Mouse (Mus musculus): ENCODE data around the gene Glis3.
A peak's percentile ranks its signal among the peaks of the same experiment; 100 is the strongest.

Glis3 gene

DNA sequence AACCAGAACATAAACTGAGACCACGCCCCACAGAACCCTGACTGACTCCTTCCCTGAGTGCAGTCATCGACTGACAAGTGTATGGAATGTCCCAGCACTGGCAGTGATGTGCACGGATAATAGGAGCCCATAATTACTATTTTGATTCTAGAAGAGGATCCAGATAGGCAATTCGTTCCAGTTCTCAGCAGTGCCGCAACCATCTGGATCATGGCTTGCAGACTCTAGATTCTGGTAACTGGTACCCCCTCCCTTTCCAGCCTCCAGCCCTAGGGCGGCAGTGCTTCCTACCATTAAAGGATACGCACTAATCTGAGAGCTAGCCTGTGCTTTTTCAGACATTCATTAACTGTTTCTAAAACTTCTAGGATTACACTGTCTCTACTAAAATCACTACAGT, 24.7 kb downstream of the Glis3 start:
- DNase-seq (ENCODE audit: low read depth), result no peak

DNA sequence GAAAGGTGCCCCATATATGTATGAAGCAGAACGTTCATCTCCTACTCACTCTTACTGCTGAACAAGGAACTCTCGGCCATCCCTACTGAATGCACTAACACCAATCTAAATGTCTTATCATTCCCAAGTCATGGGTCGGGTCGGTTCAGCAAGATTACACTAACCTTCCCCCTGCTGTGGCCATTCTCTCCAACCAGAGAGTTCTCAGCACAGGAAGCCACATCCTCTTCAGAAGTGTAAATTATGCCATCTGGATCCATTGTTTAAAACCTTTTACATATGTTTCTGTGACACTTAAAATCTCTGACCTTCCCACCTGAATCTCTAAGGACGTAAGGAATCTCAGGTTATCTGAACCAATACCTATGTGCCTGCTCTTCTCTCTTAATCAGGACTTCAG, 29.0 kb downstream of the Glis3 start:
- no peak for DNase-seq (ENCODE audit: low read depth)

DNA sequence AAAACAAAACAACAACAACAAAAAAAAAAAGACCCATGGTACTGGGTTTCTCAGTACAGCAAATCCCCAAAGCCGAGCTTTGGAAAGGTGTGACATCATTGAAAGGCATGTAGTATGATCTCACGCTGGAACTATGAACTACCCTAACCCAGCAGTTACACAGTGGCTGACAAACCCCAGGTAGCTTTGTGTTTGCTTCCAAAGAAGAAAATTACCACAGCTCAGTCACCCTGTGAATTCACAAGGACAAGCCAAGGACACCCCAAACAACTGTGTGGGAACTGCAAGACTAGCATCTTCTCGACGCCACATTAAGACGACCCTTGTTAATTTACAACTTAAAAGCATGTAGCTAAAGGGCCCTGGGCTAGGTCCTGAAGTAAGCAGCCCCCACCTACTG, 30.4 kb downstream of the Glis3 start:
- no peak for DNase-seq (ENCODE audit: low read depth)

DNA sequence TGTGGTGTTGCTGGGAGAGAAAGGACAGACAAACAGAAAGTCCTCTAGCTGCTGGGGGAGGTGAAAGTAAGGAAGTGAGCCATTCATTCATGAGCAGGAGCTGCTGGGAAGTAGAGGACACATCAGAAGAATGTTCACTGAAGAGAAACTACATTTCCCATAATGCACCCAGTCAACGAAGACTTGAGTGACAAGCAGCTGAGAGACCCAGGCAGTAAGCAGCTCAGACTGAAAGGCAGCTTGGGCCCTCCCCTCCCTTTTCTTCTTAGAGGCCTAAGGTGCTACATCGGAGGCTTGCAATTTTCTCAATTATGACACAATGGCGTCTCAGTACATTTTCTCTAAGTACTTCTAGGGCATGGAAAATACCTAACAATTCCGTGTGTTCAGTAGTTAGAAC, 31.0 kb downstream of the Glis3 start:
- DNase-seq (ENCODE audit: low read depth), result no peak

DNA sequence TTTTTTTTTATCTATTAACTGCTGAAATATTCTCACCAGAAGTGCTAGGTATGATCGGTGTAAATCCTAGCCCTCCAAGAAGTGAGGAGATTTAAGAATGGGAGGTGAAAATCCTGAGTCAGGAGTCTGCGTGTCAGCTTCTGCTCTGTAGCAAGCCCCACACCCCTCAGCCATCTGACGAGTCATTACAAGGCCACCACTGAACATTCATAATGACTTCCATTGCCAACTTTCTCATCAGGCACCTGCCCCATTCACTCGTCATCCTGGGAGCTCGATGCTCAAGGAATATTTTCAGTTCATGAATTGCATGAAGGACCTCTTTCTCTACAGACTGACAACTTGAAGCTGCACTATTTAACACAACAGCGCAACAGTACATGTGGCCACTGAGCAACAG, 32.5 kb downstream of the Glis3 start:
- DNase-seq (ENCODE audit: low read depth), result no peak

DNA sequence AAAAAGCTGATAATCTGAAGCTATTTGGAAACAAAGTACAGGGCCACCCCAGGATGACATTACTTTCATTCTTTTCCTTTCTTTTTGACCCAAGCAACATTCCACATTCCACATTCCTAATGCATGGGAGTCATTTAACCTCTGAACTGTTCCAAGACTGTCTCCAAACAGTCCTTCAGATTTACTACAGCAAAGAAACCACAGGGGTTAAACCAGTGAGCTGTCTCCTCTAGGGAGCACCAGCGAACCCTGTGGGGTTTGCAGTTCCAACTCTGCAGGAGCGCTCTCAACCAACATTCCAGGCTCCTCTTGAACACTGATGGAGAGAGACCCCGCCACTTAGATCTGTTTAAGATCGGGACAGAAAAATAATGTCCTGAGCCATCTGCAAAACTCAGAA, 33.6 kb downstream of the Glis3 start:
- peak; percentile 76 for DNase-seq (ENCODE audit: low read depth)

DNA sequence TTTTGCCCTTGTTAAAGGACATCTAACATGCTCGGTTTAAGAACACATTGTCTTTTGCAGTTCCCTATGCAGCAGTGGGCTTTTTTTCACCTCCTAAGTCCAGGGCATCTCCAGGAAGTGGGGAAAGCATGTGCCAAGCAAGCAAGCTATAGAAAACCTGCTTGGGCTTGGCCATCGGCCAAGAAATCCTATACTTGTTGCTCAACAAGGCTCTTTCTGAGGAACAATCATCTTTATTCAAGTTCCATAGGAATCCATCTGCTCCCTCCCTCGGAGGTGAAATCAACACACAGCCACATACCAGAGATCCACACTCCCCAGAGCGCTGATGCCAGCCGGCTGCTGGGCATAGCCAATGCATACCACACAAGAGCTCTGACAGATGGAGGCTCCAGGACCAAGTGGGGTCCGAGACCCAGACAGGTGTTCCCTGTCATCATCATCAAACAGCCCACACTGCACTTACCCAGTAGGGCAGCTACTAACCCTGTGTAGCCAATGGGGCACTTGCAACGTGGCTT, 39.0 kb downstream of the Glis3 start:
- peak; percentile 89 for DNase-seq (ENCODE audit: low read depth)

DNA sequence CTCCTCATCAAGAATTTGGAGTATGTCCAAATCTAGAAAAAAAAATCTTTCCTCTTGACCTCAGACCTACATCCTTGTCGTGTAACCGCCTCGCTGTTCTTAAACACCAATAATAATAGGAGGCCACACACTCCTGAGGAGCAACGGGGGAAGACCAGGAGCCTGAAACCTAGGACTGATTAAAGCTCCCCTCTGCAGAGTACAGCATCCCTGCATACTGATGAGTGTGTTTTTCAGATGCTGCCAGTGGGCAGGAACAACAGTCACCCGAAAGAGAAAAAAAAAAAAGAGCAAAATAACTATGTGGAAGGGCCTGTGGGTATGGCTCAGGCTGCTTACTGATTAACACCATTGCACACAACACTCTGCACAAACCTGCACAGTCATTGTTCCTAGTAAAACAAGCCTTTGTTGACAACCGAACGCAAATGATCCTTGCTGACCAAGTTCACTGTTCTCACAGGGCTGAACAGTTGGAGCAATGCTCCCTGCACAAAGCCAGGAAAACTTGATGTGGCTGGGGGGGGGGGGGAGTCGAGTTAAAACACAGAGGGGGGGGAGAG, 43.8 kb downstream of the Glis3 start:
- peak; percentile 42 for DNase-seq (ENCODE audit: low read depth)

DNA sequence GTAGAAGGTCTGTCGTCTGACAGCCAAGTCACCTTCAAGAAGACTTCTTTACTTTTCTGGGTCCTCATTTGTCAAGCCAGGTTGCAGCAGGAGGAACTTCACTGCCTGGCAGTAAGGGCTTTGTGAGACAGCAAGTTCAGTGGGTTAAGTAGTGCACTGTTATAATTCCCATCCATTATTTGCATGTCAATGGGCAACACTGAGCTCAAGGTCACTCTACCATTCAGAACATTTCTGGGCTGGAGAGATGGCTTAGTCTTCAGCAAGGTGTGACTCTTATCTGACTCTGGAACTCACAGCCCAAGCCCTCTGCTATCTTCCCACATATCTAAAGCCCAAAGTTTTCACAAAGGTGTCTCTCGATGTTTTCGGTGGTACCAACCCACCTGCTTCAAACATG, 44.9 kb downstream of the Glis3 start:
- DNase-seq (ENCODE audit: low read depth), result no peak

DNA sequence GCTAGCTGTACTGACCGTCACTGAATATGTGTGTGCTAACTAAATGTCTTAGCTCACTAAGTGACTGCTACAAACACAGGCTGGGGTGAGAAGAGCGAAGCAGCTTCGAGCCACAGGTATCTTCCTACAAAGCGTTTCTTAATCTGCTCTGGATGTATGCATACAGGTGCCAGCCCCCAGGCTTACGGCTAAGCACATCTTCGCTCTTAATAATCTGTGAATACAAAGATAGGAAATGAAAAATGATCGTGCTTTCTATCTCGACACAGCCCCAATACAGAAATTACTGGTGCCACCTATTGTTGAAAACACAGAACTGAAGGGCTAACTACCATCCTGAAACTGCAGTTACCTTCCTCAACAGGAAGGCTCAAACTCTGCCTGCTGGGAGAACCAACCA, 51.5 kb downstream of the Glis3 start:
- peak; percentile 76 for DNase-seq (ENCODE audit: low read depth)

DNA sequence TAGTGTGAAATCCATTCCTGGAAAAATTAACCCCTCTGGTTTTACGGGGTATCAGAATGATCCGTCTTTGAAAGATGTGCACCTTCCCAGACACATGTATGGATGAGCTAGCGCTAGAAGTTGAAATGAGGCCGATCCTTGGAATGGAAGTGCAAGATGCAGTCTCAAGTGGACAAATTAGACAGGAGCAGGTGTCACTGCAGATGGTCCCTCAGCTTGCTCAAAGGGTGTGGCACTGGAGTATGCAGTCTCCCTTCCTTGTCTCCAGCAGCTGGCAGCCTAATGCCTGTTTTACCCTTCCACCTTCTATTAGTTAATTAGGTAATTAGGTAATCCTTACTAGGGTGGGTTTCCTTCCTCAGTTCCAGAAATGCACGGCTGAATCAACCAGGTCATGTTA, 53.7 kb downstream of the Glis3 start:
- DNase-seq (ENCODE audit: low read depth), result no peak

DNA sequence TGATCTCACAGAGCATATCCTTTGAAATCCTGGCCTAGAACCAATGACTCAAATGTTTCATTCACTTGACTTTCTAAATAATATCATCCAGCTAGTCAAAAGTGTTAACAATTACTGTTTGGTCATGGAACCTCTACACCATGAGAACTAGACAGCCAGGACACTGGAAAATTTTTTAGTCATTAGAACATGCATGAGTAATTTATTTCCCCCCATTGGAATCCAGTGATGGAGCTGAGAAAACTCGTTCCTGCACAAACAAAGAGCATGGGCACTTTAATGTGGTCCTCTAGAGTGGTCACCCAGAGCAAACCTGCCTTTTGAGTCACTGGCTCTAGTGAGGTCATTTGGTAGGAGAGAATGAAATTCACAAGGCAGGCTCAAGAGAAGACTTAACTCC, 55.3 kb downstream of the Glis3 start:
- peak; percentile 56 for DNase-seq (ENCODE audit: low read depth)

DNA sequence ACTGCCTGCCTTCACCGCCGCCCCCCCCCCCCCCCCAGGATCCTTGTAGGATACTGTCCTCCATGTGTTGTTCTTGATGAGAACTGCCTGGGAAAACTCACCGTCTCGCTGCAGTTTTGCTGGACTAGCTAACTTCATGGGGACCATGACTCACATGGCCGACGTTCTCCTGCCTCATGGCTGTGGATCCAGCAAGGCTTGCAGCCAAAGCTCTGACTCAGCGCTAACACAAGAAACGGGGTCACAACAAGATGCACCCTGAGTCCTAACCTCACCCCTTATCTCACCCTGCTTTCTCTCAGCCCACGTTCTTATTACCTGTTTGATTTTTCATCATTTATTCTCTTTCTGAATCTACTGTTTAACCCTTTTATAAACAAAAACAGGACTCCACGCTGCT, 56.2 kb downstream of the Glis3 start:
- peak; percentile 93 for DNase-seq (ENCODE audit: low read depth)

DNA sequence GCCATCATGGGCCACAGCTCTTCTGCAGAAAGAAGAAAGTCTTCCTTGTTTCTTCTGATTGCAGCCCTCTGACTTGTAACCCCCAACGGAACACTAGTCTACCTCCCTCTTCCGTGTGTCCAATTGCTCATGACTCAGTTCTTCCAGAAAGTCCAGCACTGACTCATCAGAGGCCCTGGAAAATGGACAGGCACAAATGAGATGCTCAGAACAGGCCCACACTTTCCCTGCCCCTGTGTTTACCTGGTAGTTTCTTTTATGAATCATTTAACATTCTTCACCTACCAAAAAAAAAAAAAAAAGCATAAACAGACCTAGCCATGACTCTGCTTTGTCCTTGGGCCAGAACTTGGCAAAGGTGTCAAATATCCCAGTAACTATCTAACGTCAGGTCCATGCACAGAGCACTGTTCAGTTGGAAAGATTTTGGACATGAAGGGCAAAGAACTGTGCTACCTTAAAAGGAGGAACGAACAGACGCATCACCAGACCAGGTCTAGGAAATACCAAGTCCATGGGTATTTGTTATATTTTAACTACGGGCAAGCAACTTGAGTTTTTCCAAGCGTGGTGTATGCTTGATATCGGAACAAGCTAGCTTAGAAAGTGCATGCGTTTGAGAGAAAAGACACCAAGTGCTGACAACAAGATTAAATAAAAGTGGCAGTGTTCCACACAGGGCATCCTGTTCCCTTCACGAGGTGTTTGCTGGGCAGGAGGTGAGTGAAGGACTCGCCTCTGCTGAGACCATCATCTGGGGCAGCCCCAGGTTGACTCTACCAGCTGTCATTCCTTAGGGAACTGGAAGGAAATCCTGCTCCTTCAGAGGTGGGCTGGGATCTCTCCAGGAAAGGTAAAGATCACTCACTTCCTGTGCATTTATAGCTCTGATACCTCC, 58.0 kb downstream of the Glis3 start:
- peak; percentile 87 for DNase-seq (ENCODE audit: low read depth)

DNA sequence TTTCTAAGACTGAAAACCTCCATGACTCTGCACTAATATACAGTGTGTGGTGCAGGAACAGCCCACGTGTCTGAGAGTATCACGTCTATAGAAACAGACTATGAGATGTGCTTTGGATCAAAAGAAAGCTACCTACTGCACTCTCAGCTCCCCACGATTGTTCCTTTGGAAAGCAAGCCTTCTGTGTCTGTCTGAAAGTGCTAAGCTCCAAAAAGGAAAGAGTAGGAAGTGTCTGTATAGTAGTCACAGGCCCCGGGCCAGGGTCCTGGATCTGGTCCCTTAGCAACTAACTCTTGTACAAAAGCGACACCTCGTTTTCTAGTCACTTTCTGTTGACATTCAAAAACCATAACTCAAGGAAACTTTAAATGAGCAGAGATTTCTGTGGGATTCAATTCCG, 62.1 kb downstream of the Glis3 start:
- DNase-seq (ENCODE audit: low read depth), result no peak

DNA sequence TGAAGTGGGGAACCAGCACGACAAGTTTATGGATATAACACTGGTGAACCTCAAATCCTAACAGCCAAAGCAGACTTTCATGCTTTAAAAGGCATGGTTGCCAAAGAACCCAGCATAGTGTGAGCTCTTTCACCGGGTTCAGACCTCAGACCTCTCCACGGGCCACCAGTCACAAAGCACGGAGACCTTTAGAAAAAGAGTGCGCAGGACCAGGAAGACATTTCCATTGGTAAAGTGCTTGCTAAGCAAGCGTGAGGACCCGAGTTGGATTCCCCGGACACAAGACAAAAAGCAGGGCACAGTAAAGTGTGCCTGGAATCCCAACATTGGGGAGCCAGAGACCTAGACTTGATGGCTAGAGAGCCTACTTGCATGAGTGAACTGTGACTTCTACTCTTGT, 62.7 kb downstream of the Glis3 start:
- no peak for DNase-seq (ENCODE audit: low read depth)

DNA sequence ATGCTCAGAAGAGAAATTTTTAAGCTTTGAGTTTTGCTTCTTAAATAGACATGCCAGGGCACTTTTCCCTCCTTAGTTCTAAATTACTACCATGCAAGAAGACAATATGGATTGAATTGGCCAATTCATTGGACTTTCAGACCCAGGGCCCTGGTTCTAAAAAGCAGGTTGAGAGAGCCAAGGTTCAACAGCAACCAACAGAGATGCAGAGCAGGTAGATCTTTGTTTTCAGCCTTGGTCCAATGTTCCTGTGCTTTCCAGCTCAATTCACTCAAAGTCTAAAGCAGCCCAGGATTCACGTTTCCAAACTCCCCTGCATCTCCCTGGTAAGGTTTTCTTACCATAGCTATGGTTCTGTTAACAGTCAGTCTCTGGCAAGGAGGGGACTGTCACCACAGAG, 63.4 kb downstream of the Glis3 start:
- DNase-seq (ENCODE audit: low read depth), result no peak

DNA sequence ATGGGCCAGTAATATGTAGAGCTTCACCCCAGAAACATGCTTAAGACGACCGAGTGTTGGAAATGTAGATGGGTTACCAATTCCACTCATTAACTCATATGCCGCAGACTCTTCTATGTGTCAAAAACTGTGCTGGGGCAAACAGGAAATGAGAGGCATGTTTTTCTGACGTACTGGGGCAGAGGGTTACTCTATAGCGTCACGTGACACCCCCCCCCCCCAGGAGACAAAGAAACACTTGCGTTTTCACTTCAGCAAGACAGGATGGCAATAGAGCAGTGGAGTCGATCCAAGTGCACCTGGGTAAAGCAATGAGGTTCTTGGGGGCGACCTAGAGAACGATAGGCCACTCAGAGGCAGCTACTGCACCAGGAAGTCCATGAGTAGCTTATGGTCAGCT, 67.6 kb downstream of the Glis3 start:
- DNase-seq (ENCODE audit: low read depth), result no peak

DNA sequence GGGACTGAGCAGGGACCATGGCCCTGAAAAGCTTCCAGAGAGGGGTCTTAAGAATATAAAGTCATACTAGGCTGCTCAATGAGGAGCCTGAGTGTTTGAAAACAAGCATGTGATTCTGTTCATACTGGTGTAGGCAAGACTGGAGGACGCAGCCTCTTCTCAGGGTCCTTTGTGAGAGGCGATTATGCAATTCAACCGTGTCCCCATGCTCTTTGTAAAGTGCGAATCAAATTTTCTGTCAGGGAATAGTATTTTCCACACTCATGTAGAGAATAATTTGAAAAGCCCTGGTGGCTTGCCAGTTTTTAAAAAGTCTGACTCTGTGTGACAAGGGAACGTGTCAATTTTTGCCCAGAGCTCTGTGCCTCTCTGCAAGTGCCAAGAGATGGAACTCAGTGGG, 71.1 kb downstream of the Glis3 start:
- DNase-seq (ENCODE audit: low read depth), result no peak

DNA sequence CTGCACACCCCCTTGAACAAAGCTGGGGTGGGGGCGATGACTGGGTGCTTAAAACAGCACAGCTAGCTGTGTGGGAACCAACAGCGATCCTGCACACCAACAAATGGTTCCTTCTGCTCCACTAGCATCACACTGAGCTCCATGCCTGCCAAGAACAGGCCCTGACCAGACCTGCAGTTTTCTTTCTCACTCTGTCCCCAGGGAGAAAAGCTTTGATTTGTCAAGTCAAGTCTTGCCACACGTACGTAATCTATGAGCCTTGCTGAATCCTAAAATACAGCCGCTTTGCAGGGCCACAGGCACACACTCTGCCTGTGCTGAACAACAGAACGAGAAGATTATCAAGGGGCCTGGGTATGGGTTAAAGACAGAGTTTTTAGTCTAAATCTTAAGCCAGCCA, 71.6 kb downstream of the Glis3 start:
- DNase-seq (ENCODE audit: low read depth), result peak; percentile 60

DNA sequence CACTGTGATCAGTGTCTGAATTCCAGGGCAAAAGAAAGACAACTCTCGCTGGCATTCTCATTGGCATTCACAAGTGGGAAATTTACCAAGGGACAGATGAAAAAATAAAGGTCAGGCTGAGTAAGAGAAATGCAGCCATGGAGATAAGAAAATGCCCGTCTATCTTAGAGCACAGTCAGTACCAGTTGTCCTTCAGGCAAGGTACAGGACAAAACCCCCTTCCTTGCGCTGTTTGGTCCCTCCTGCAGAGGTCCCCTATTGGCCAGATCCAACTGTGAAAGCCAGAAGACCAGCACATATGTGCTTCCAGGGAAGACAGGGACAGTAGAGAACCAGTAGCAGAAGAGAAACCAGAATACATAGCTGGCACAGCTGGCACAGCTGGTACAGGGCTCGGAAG, 79.0 kb downstream of the Glis3 start:
- no peak for DNase-seq (ENCODE audit: low read depth)

DNA sequence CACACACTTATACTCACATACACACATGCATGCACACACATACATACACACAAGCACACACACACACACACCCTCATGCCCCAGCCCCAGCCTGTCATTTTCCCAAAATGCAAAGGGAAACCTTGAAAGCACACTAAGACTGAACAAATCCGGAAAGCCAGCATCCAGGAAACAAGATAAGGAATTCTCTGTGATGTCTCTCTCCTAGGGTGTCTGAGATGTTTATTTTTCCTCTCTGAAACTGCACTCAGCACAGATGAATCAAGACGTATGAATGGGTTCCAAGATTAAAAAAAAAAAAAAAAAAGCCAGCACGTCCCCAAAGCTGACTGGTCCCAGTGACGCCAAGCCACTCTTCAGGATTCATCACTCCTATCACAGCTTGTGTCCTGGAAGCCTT, 85.7 kb downstream of the Glis3 start:
- DNase-seq (ENCODE audit: low read depth), result no peak

DNA sequence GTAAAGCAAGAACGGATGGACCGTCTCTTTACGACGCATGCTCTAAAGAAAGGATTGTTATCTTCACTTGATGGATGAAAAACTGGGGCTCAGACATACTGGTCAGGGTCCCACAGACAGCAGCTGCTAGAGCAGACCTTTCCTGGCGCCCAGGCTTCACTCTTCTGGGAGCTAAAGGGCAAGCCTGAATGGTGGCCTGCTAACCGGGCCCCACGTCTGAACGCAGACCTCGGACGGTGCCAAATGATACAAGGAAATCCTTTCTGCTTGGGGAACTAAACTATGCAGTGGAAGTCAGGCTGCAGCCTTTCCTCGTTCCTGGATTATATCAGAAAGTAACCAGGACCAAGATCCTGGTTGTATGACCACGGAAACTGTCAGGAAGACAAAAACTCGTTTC, 86.9 kb downstream of the Glis3 start:
- no peak for DNase-seq (ENCODE audit: low read depth)

All from NIH3T3 (cell line).